Comparison of ENCODE assay signal across 17 mouse cellular contexts in the genomic region with DNA sequence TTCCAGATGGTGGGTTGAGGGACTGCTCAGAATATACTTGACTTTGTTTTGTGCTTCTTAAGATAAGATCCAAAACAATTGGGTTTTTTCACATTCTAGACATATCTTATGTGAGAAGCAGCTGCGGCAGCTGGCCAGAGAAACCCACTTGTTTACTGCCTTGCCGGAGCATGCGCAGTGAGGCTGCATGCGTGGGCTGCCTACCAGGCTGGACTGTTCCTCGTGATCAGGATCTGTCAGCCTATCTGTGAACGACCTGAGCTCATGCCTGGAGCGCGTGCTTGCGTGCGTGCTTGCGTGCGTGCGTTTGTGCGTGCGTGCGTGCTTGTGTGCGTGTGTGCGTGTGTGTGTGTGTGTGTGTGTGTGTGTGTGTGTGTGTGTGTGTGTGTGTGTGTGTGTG. TPM values are rescaled to one million over a fixed set of nuclear protein-coding genes. Genes with fewer than 3 reads are reported as not detected.
A peak's percentile ranks its signal among the peaks of the same experiment; 100 is the strongest.
DNase-seq lines count a peak whose midpoint lies in the region; TF ChIP-seq lines count a peak whose summit lies in the region.
"Not testable (repeated sequence)": the region's sequence is repeated elsewhere in the genome, so short reads cannot be mapped to it uniquely, and the experiment has no call there.
"Had no signal": no experiment of that assay in that cellular context is flagged by ENCODE, and none has a peak within 500 bp of the region (broad histone marks: within the 10 kb centered on the region; RNA-seq: fewer than 3 reads in every experiment).

No protein-coding gene starts in this region.

- TF ChIP-seq CTCF in left cerebral cortex, adult 2 months (IDR thresholded peaks at IDR 0.05) = not testable (repeated sequence)

- DNase-seq in brain, adult 2 months (ENCODE audit: low read depth, low spot score) = peak; percentile 58
- DNase-seq in heart, adult 11 months = peak; percentile 27
- DNase-seq in layer of hippocampus, adult 9-10 months (ENCODE audit: low spot score) = peak; percentile 6
- DNase-seq in left cerebral cortex, adult 2 months (ENCODE audit: extremely low spot score in 1 of 2, low spot score in 2 of 2) = peak; percentile 38 to 46
- DNase-seq in left cerebral cortex, postnatal 25 days (ENCODE audit: low spot score in 2 of 2) = peak; percentile 42 to 81
- peak; percentile 47 to 62 for DNase-seq in right cerebral cortex, adult 2 months (ENCODE audit: low spot score in 2 of 2)
- peak; percentile 47 for DNase-seq in telencephalon, adult 2 months (ENCODE audit: low read depth, low spot score)

- intact Hi-C loops in left cerebral cortex, adult 2 months (cut with DNase I); left cerebral cortex, postnatal 25 days (cut with DNase I): not testable (repeated sequence)

- not testable (repeated sequence) for H3K27ac ChIP-seq in left cerebral cortex, adult 2 months

- not testable (repeated sequence) for H3K4me3 ChIP-seq in left cerebral cortex, adult 2 months

RNA-seq across cellular contexts. Expression of gene Olfr316, which starts 1.4 kb away (rescaled TPM):
- 1 to 10 TPM; 1.2 to 1.4 TPM for total RNA-seq in left cerebral cortex, adult 2 months (2021)
- 1 to 10 TPM in 1 of 2 experiments, under 1 TPM in 1; 0.44 to 1.1 TPM for total RNA-seq in left cerebral cortex, postnatal 25 days (2021)
- total RNA-seq: adrenal gland, adult 18-20 months; adrenal gland, postnatal 25 days; common myeloid progenitor, adult 5-6 weeks; gastrocnemius, postnatal 14 days; granulocyte monocyte progenitor cell, adult 5-6 weeks; heart, postnatal 25 days; liver, adult 2 months; MEL; monocyte, adult 5-6 weeks had no signal

RNA-seq across cellular contexts. Expression of gene Olfr317, which starts 12.1 kb away (rescaled TPM):
- total RNA-seq in left cerebral cortex, adult 2 months (2021) = under 1 TPM in 1 of 2 experiments, not detected in 1; 0.23 TPM
- total RNA-seq in left cerebral cortex, postnatal 25 days (2021) = not detected
- total RNA-seq: adrenal gland, adult 18-20 months; adrenal gland, postnatal 25 days; common myeloid progenitor, adult 5-6 weeks; gastrocnemius, postnatal 14 days; granulocyte monocyte progenitor cell, adult 5-6 weeks; heart, postnatal 25 days; liver, adult 2 months; MEL; monocyte, adult 5-6 weeks had no signal

RNA-seq across cellular contexts. Expression of gene Olfr315, which starts 21.9 kb away (rescaled TPM):
- total RNA-seq in left cerebral cortex, adult 2 months (2021) = not detected
- not detected for total RNA-seq in left cerebral cortex, postnatal 25 days (2021)
- total RNA-seq: adrenal gland, adult 18-20 months; adrenal gland, postnatal 25 days; common myeloid progenitor, adult 5-6 weeks; gastrocnemius, postnatal 14 days; granulocyte monocyte progenitor cell, adult 5-6 weeks; heart, postnatal 25 days; layer of hippocampus, postnatal 14 days; liver, adult 2 months; MEL; monocyte, adult 5-6 weeks had no signal

RNA-seq across cellular contexts. Expression of gene Olfr318, which starts 27.3 kb away (rescaled TPM):
- not detected for total RNA-seq in left cerebral cortex, adult 2 months (2021)
- total RNA-seq in left cerebral cortex, postnatal 25 days (2021) = not detected
- total RNA-seq: adrenal gland, adult 18-20 months; adrenal gland, postnatal 25 days; common myeloid progenitor, adult 5-6 weeks; gastrocnemius, postnatal 14 days; granulocyte monocyte progenitor cell, adult 5-6 weeks; heart, postnatal 25 days; liver, adult 2 months; MEL; monocyte, adult 5-6 weeks had no signal

RNA-seq across cellular contexts. Expression of gene Olfr314, which starts 31.7 kb away (rescaled TPM):
- not detected for total RNA-seq in left cerebral cortex, adult 2 months (2021)
- not detected for total RNA-seq in left cerebral cortex, postnatal 25 days (2021)
- total RNA-seq: adrenal gland, adult 18-20 months; adrenal gland, postnatal 25 days; common myeloid progenitor, adult 5-6 weeks; gastrocnemius, postnatal 14 days; granulocyte monocyte progenitor cell, adult 5-6 weeks; heart, postnatal 25 days; layer of hippocampus, postnatal 14 days; liver, adult 2 months; MEL; monocyte, adult 5-6 weeks had no signal

Comparison
In these comparisons a context has a peak if more than half of its experiments do, and no peak if none do; other contexts are left out.
1. DNase-seq: peak in every context shown above with its lines; median percentile 62 in left cerebral cortex, postnatal 25 days; 58 in brain, adult 2 months; 54 in right cerebral cortex, adult 2 months; 47 in telencephalon, adult 2 months; 42 in left cerebral cortex, adult 2 months; 27 in heart, adult 11 months; 6 in layer of hippocampus, adult 9-10 months.